ENCODE assay signal across 9 mouse cellular contexts in genomic region chr19:37509725-37510124, GRCm38 (mm10). TPM values are rescaled to one million over a fixed set of nuclear protein-coding genes. Genes with fewer than 3 reads are reported as not detected.
A peak's percentile ranks its signal among the peaks of the same experiment; 100 is the strongest.
DNase-seq lines count a peak whose midpoint lies in the region; ATAC-seq lines count a peak whose summit lies in the region.
"Had no signal": no experiment of that assay in that cellular context is flagged by ENCODE, and none has a peak within 500 bp of the region (broad histone marks: within the 10 kb centered on the region; RNA-seq: fewer than 3 reads in every experiment).

No protein-coding gene starts in this region.

- no peak overlapping the region for H3K27ac ChIP-seq in heart, embryonic 13.5 days (replicated peaks)
- H3K27ac ChIP-seq: neural tube, embryonic 12.5 days had no signal

- H3K36me3 ChIP-seq in heart, embryonic 13.5 days = no peaks in the 10 kb centered on the region
- H3K36me3 ChIP-seq: neural tube, embryonic 12.5 days had no signal

- H3K27me3 ChIP-seq in heart, embryonic 13.5 days (replicated peaks) = peaks cover 10% of the 10 kb centered on the region; the same call in 1 of the 2 replicates
- H3K27me3 ChIP-seq: neural tube, embryonic 12.5 days had no signal

- DNase-seq in CD4-positive, CD25-positive, alpha-beta regulatory T cell, adult 2 months (ENCODE audit: low read depth, low spot score) = peak; percentile 87
- DNase-seq in embryo, embryonic 11.5 days (ENCODE audit: low read depth, low spot score) = peak; percentile 67
- peak; percentile 53 to 59 for DNase-seq in layer of hippocampus, postnatal 36 days
- peak; percentile 84 to 90 for DNase-seq in lung, postnatal 4 days
- DNase-seq in spleen, adult 18-20 months = peak; percentile 81 to 94

- H3K4me3 ChIP-seq in heart, embryonic 13.5 days = no peak overlapping the region
- H3K4me3 ChIP-seq: neural tube, embryonic 12.5 days had no signal

- H3K9ac ChIP-seq in heart, embryonic 13.5 days = no peak overlapping the region
- H3K9ac ChIP-seq: neural tube, embryonic 12.5 days had no signal

- H3K9me3 ChIP-seq in heart, embryonic 13.5 days = no peaks in the 10 kb centered on the region
- H3K9me3 ChIP-seq: neural tube, embryonic 12.5 days had no signal

- H3K4me1 ChIP-seq in heart, embryonic 13.5 days = peaks cover 11% of the 10 kb centered on the region
- H3K4me1 ChIP-seq: neural tube, embryonic 12.5 days had no signal

- ATAC-seq in CD4-positive, CD25-positive, alpha-beta regulatory T cell, adult 4 months = no peak
- ATAC-seq in activated CD4-positive, CD25-positive, alpha-beta regulatory T cell, adult 4 months = peak; percentile 40
- no peak for ATAC-seq in heart, embryonic 13.5 days (ENCODE audit: extremely low read depth, insufficient number of reproducible peaks, low FRiP score, low TSS enrichment)

- 0 out of 2 replicates have a peak overlapping the region, but pooled peaks have one; percentile 25 for H3K4me2 ChIP-seq in heart, embryonic 13.5 days
- H3K4me2 ChIP-seq: neural tube, embryonic 12.5 days had no signal

- 9% methylated on average over 11 of the region's 11 CpGs for WGBS in heart, embryonic 13.5 days

RNA-seq across cellular contexts. Expression of gene Exoc6, which starts 40.5 kb away (rescaled TPM):
- 10 to 100 TPM; 33.3 to 41.4 TPM for polyA plus RNA-seq in CD4-positive, CD25-positive, alpha-beta regulatory T cell, adult 4 months (2017; shearing (Covaris generic))
- polyA plus RNA-seq in activated CD4-positive, CD25-positive, alpha-beta regulatory T cell, adult 4 months (2017; shearing (Covaris generic)) = 10 to 100 TPM; 34.9 to 37.6 TPM
- 17.2 and 18.1 TPM in 2 replicates for polyA plus RNA-seq in heart, embryonic 13.5 days (2015; fragmentation: Nextera tagmentation; extraction: Ambion mirVana)
- total RNA-seq in layer of hippocampus, postnatal 36 days (2021) = 10 to 100 TPM; 48.1 to 52.3 TPM
